Mouse (Mus musculus) gonadal fat pad, adult 2 months (tissue): Measurements from ENCODE around the gene Defb19. TPM values are rescaled to one million over a fixed set of nuclear protein-coding genes. Genes with fewer than 3 reads are reported as not detected.

ENCODE experiments used
- DNase-seq: peaks from one replicate; pipeline ENCODE4 v3.0.0-alpha.2; 2012; ENCODE audit warnings: low read depth
- polyA plus RNA-seq: library from polyadenylated mRNA; depleted of rRNA; stranded (reverse); fragments of >200 nt; gene quantifications from 2 replicates; pipeline ENCODE4 v1.2.3, GENCODE M21; 2012; rRNA removed

Defb19 gene
- polyA plus RNA-seq = 9.6 and 11.3 TPM in 2 replicates

GRCm38 (mm10) chr2:152580107-152580506 is at the start of gene Defb19:
TSS of gene Defb19 (minus strand) at chr2:152580312.
- DNase-seq = no peak

- DNase-seq = no peak
Observed at GRCm38 (mm10) chr2:152629904-152630303, 49.8 kb upstream of the Defb19 start.

- DNase-seq = no peak
Observed at GRCm38 (mm10) chr2:152629239-152629638, 49.1 kb upstream of the Defb19 start.

- DNase-seq = no peak
Observed at GRCm38 (mm10) chr2:152628066-152628465, 48.0 kb upstream of the Defb19 start.

- DNase-seq = no peak
Observed at GRCm38 (mm10) chr2:152626774-152627591, 46.9 kb upstream of the Defb19 start, which contains the start of gene Rem1. TSS of gene Rem1 (plus strand) at chr2:152626951.

GRCm38 (mm10) chr2:152625256-152625655 is 45.1 kb upstream of the Defb19 start:
- no peak for DNase-seq

GRCm38 (mm10) chr2:152624566-152624965 is 44.5 kb upstream of the Defb19 start:
- DNase-seq = no peak

GRCm38 (mm10) chr2:152622953-152623352 is 42.8 kb upstream of the Defb19 start, which contains the start of gene Defb25:
TSS of gene Defb25 (minus strand) at chr2:152623053.
- DNase-seq = no peak

GRCm38 (mm10) chr2:152622151-152622550 is 42.0 kb upstream of the Defb19 start:
- no peak for DNase-seq

- DNase-seq = no peak
Observed at GRCm38 (mm10) chr2:152620367-152621134, 40.4 kb upstream of the Defb19 start.

GRCm38 (mm10) chr2:152617374-152617773 is 37.3 kb upstream of the Defb19 start:
- no peak for DNase-seq

- DNase-seq = no peak
Observed at GRCm38 (mm10) chr2:152616470-152616869, 36.4 kb upstream of the Defb19 start.

- no peak for DNase-seq
Observed at GRCm38 (mm10) chr2:152615563-152615962, 35.5 kb upstream of the Defb19 start.

GRCm38 (mm10) chr2:152612193-152612592 is 32.1 kb upstream of the Defb19 start:
- DNase-seq = no peak

- no peak for DNase-seq
Observed at GRCm38 (mm10) chr2:152608719-152609118, 28.6 kb upstream of the Defb19 start.

GRCm38 (mm10) chr2:152607746-152608145 is 27.6 kb upstream of the Defb19 start:
- DNase-seq = no peak

- DNase-seq = no peak
Observed at GRCm38 (mm10) chr2:152604057-152604456, 23.9 kb upstream of the Defb19 start, which contains the start of gene Defb36. TSS of gene Defb36 (plus strand) at chr2:152604327.

- DNase-seq = no peak
Observed at GRCm38 (mm10) chr2:152601275-152601960, 21.3 kb upstream of the Defb19 start.

GRCm38 (mm10) chr2:152600076-152600475 is 20.0 kb upstream of the Defb19 start:
- no peak for DNase-seq

- DNase-seq = no peak
Observed at GRCm38 (mm10) chr2:152599299-152599698, 19.2 kb upstream of the Defb19 start, which contains the start of gene Defb45. TSS of gene Defb45 (minus strand) at chr2:152599399.

GRCm38 (mm10) chr2:152589021-152589420 is 8.9 kb upstream of the Defb19 start:
- no peak for DNase-seq

- no peak for DNase-seq
Observed at GRCm38 (mm10) chr2:152588450-152588849, 8.3 kb upstream of the Defb19 start.
